Comparison of ENCODE assay signal across 17 mouse cellular contexts in the genomic region with DNA sequence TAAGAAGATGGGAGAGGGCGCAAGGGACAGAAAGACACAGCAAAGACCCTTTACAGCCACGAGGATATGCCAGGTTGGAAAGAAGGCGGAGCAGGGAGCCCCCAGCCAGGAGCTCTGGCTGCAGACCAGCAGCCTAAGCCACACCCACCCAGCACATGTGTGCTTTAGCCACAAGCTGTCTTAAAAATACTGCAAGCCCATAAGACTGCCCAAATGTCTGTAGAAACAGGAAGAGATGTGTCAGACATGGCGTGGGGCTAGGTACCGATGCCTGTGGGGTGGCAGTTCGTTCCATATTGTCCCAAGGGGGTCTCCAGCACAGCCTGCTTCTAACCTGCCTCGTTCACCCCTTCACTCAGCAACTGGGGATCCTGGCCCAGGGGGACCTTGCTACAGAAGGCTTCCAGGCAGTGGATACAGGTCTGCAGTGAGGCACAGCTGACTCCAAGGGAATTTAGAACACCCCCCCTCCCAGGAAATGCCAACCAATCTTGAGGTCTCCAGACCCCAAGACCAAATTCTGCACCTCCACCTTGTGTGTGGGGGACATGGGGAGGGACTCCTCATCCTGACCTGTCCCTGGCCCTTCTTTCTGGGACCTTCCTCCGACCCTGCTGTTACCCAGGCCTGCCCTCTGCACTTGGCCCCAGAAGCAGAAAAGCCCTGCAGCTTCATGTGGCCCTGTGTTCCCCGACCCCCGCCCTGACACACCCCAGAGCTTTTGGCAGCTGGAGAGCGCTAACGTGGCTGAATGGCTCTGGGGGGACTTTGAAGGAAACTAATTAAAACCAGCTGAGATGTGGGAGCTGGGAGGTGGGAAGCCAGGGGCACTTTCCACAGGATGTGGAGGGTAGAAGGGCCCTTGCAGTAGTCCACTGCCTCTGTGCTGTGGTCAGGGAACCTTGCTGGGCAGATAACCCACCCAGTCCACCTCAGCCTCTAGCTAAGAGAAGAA. TPM values are rescaled to one million over a fixed set of nuclear protein-coding genes. Genes with fewer than 3 reads are reported as not detected.
A peak's percentile ranks its signal among the peaks of the same experiment; 100 is the strongest.
DNase-seq lines count a peak whose midpoint lies in the region; ATAC-seq and TF ChIP-seq lines count a peak whose summit lies in the region.
"Had no signal": no experiment of that assay in that cellular context is flagged by ENCODE, and none has a peak within 500 bp of the region (broad histone marks: within the 10 kb centered on the region; RNA-seq: fewer than 3 reads in every experiment).

No protein-coding gene starts in this region.

- H3K4me1 ChIP-seq in forebrain, embryonic 10.5 days: peaks cover 19% of the 10 kb centered on the region
- peaks cover 5% of the 10 kb centered on the region; the same call in 1 of the 2 replicates for H3K4me1 ChIP-seq in forebrain, embryonic 11.5 days (replicated peaks; ENCODE audit: control insufficient read depth, insufficient read depth, low read length)
- H3K4me1 ChIP-seq in lung, embryonic 16.5 days (replicated peaks; ENCODE audit: control insufficient read depth, insufficient read depth, low read length): peaks cover 7% of the 10 kb centered on the region; the same call in 1 of the 2 replicates
- no peaks in the 10 kb centered on the region for H3K4me1 ChIP-seq in lung, adult 2 months (ENCODE audit: control insufficient read depth, insufficient read depth, low read length)
- H3K4me1 ChIP-seq in embryonic facial prominence, embryonic 13.5 days: peaks cover 30% of the 10 kb centered on the region
- peaks cover 23% of the 10 kb centered on the region for H3K4me1 ChIP-seq in limb, embryonic 14.5 days (ENCODE audit: control insufficient read depth, insufficient read depth, low read length)

- DNase-seq in forebrain, embryonic 10.5 days (ENCODE audit: extremely low spot score, low spot score): no peak
- DNase-seq in forebrain, embryonic 11.5 days (ENCODE audit: low spot score): no peak
- no peak for DNase-seq in lung, adult 2 months
- peak; percentile 82 for DNase-seq in limb, embryonic 14.5 days (ENCODE audit: low spot score)
- no peak for DNase-seq in left cerebral cortex, postnatal 4 days
- DNase-seq in frontal cortex, postnatal 25 days (ENCODE audit: low spot score in 2 of 2): no peak
- DNase-seq: B cell, adult 2 months; cerebellum, adult 8-10 months; gastrocnemius, postnatal 36 days; kidney, adult 9 months; lung, postnatal 14 days; right cerebral cortex, postnatal 14 days had no signal

- 0 out of 2 replicates have a peak, but pooled peaks cover 4% of the 10 kb centered on the region for H3K27me3 ChIP-seq in forebrain, embryonic 10.5 days (ENCODE audit: poor library complexity, severe bottlenecking)
- no peaks in the 10 kb centered on the region for H3K27me3 ChIP-seq in forebrain, embryonic 11.5 days (ENCODE audit: control insufficient read depth, insufficient read depth, low read length)
- H3K27me3 ChIP-seq in lung, embryonic 16.5 days (ENCODE audit: control insufficient read depth, insufficient read depth, low read depth, low read length): no peaks in the 10 kb centered on the region
- no peaks in the 10 kb centered on the region for H3K27me3 ChIP-seq in embryonic facial prominence, embryonic 13.5 days
- no peaks in the 10 kb centered on the region for H3K27me3 ChIP-seq in limb, embryonic 14.5 days (ENCODE audit: control insufficient read depth, insufficient read depth, low read length)

- no peak for TF ChIP-seq POLR2A in lung, adult 2 months (IDR thresholded peaks at IDR 0.05; ENCODE audit: borderline replicate concordance, extremely low read depth, low read depth, low read length)
- TF ChIP-seq POLR2A in limb, embryonic 14.5 days (IDR thresholded peaks at IDR 0.05; ENCODE audit: borderline replicate concordance, extremely low read depth, insufficient read depth, insufficient read length): no peak

- no peaks in the 10 kb centered on the region for H3K36me3 ChIP-seq in forebrain, embryonic 10.5 days (replicated peaks)
- no peaks in the 10 kb centered on the region for H3K36me3 ChIP-seq in forebrain, embryonic 11.5 days (ENCODE audit: control insufficient read depth, insufficient read depth, low read length)
- H3K36me3 ChIP-seq in lung, embryonic 16.5 days (ENCODE audit: control insufficient read depth, insufficient read depth, low read length): no peaks in the 10 kb centered on the region
- H3K36me3 ChIP-seq in embryonic facial prominence, embryonic 13.5 days: no peaks in the 10 kb centered on the region
- H3K36me3 ChIP-seq in limb, embryonic 14.5 days (ENCODE audit: control insufficient read depth, insufficient read depth, low read length): no peaks in the 10 kb centered on the region
- H3K36me3 ChIP-seq: G1E; heart, embryonic 15.5 days had no signal

- no peak overlapping the region for H3K4me2 ChIP-seq in forebrain, embryonic 11.5 days (ENCODE audit: low read depth, low read length, severe bottlenecking)
- H3K4me2 ChIP-seq in lung, embryonic 16.5 days (ENCODE audit: low read depth, low read length): no peak overlapping the region
- peak overlapping the region; percentile 37 for H3K4me2 ChIP-seq in embryonic facial prominence, embryonic 13.5 days
- H3K4me2 ChIP-seq in limb, embryonic 14.5 days (replicated peaks; ENCODE audit: low read depth, low read length, severe bottlenecking): peak overlapping the region; percentile 45
- H3K4me2 ChIP-seq: heart, embryonic 15.5 days had no signal

- no peak overlapping the region for H3K4me3 ChIP-seq in forebrain, embryonic 10.5 days
- no peak overlapping the region for H3K4me3 ChIP-seq in forebrain, embryonic 11.5 days (ENCODE audit: low read depth, low read length)
- no peak overlapping the region for H3K4me3 ChIP-seq in lung, embryonic 16.5 days (ENCODE audit: low read length)
- no peak overlapping the region for H3K4me3 ChIP-seq in lung, adult 2 months (replicated peaks; ENCODE audit: extremely low read depth, low read depth, low read length)
- H3K4me3 ChIP-seq in embryonic facial prominence, embryonic 13.5 days: no peak overlapping the region
- no peak overlapping the region for H3K4me3 ChIP-seq in limb, embryonic 14.5 days (replicated peaks; ENCODE audit: low read length)
- H3K4me3 ChIP-seq: heart, embryonic 15.5 days had no signal

- WGBS in forebrain, embryonic 10.5 days: 48% methylated on average over 12 of the region's 12 CpGs
- WGBS in forebrain, embryonic 11.5 days: 51% methylated on average over 12 of the region's 12 CpGs
- 44% methylated on average over 12 of the region's 12 CpGs for WGBS in lung, embryonic 16.5 days
- 45% methylated on average over 12 of the region's 12 CpGs for WGBS in lung, adult 2 months
- 20% methylated on average over 12 of the region's 12 CpGs for WGBS in embryonic facial prominence, embryonic 13.5 days
- 12% methylated on average over 12 of the region's 12 CpGs for WGBS in limb, embryonic 14.5 days

- H3K9ac ChIP-seq in forebrain, embryonic 11.5 days (ENCODE audit: low read length): no peak overlapping the region
- no peak overlapping the region for H3K9ac ChIP-seq in lung, embryonic 16.5 days (ENCODE audit: low read length)
- H3K9ac ChIP-seq in embryonic facial prominence, embryonic 13.5 days: no peak overlapping the region
- H3K9ac ChIP-seq in limb, embryonic 14.5 days (ENCODE audit: low read depth, low read length, severe bottlenecking): no peak overlapping the region
- H3K9ac ChIP-seq: heart, embryonic 15.5 days had no signal

- peak overlapping the region; percentile 51; the same call in 1 of the 2 replicates for H3K27ac ChIP-seq in forebrain, embryonic 10.5 days
- H3K27ac ChIP-seq in forebrain, embryonic 11.5 days (ENCODE audit: low read depth, low read length): no peak overlapping the region
- H3K27ac ChIP-seq in lung, embryonic 16.5 days (ENCODE audit: low read length): no peak overlapping the region
- peak overlapping the region; percentile 82 for H3K27ac ChIP-seq in embryonic facial prominence, embryonic 13.5 days
- peak overlapping the region; percentile 81 for H3K27ac ChIP-seq in limb, embryonic 14.5 days (replicated peaks; ENCODE audit: low read depth, low read length)
- H3K27ac ChIP-seq: heart, embryonic 15.5 days had no signal

- TF ChIP-seq CTCF in lung, adult 2 months (IDR thresholded peaks at IDR 0.05; ENCODE audit: insufficient read depth, low read length): no peak

- H3K9me3 ChIP-seq in forebrain, embryonic 10.5 days: no peaks in the 10 kb centered on the region
- no peaks in the 10 kb centered on the region for H3K9me3 ChIP-seq in forebrain, embryonic 11.5 days (ENCODE audit: control insufficient read depth, low read length)
- H3K9me3 ChIP-seq in lung, embryonic 16.5 days (ENCODE audit: control insufficient read depth, low read length): no peaks in the 10 kb centered on the region
- no peaks in the 10 kb centered on the region for H3K9me3 ChIP-seq in embryonic facial prominence, embryonic 13.5 days
- H3K9me3 ChIP-seq in limb, embryonic 14.5 days (ENCODE audit: control insufficient read depth, low read length): no peaks in the 10 kb centered on the region
- H3K9me3 ChIP-seq: G1E; heart, embryonic 15.5 days had no signal

- ATAC-seq in forebrain, embryonic 11.5 days (replicated peaks; ENCODE audit: low FRiP score): no peak
- peak; percentile 27; the same call in 1 of the 2 replicates for ATAC-seq in lung, embryonic 16.5 days (ENCODE audit: low read depth)
- ATAC-seq in embryonic facial prominence, embryonic 13.5 days (ENCODE audit: insufficient number of reproducible peaks, insufficient read depth, low FRiP score, low TSS enrichment, low read depth): peak; percentile 29; the same call in 1 of the 2 replicates
- peak; percentile 81 for ATAC-seq in limb, embryonic 14.5 days (ENCODE audit: low FRiP score, low read depth)
- ATAC-seq: hindbrain, embryonic 16.5 days had no signal

- intact Hi-C loops in left cerebral cortex, postnatal 4 days (cut with DNase I): no loop called here

RNA-seq across cellular contexts. Expression of a gene that starts 35.4 kb away (rescaled TPM):
- 0.82 and 0.88 TPM in 2 replicates for polyA plus RNA-seq in forebrain, embryonic 10.5 days (2016; fragmentation: Nextera tagmentation; extraction: Ambion mirVana)
- polyA plus RNA-seq in forebrain, embryonic 11.5 days (2014; fragmentation: Nextera tagmentation; extraction: Ambion mirVana): 1.4 and 2.1 TPM in 2 replicates
- 0.82 and 1.2 TPM in 2 replicates for polyA plus RNA-seq in lung, embryonic 16.5 days (2015; fragmentation: Nextera tagmentation; extraction: Ambion mirVana)
- 32.0 and 38.4 TPM in 2 replicates for polyA plus RNA-seq in lung, adult 2 months (2012; rRNA removed)
- 1.7 and 1.8 TPM in 2 replicates for polyA plus RNA-seq in embryonic facial prominence, embryonic 13.5 days (2015; fragmentation: Nextera tagmentation; extraction: Ambion mirVana)
- polyA plus RNA-seq in limb, embryonic 14.5 days (2012; rRNA removed): 10.4 and 13.8 TPM in 2 replicates
- polyA plus RNA-seq in limb, embryonic 14.5 days (2014; fragmentation: Nextera tagmentation; extraction: Ambion mirVana): 1.9 and 2.1 TPM in 2 replicates
- total RNA-seq in left cerebral cortex, postnatal 4 days (2021): 10 to 100 TPM in 1 of 2 experiments, 1 to 10 TPM in 1; 8.6 to 12.2 TPM

Comparison
In these comparisons a context has a peak if more than half of its experiments do, and no peak if none do; other contexts are left out.
1. H3K27ac ChIP-seq: peak in forebrain, embryonic 10.5 days (single experiment), embryonic facial prominence, embryonic 13.5 days (single experiment) and limb, embryonic 14.5 days (single experiment); none in forebrain, embryonic 11.5 days (single experiment) and lung, embryonic 16.5 days (single experiment).
2. H3K4me2 ChIP-seq: peak in embryonic facial prominence, embryonic 13.5 days (single experiment) and limb, embryonic 14.5 days (single experiment); none in forebrain, embryonic 11.5 days (single experiment) and lung, embryonic 16.5 days (single experiment).